Mouse (Mus musculus) testis, postnatal 14 days (tissue): ENCODE results near the gene Smdt1.
"Not testable (repeated sequence)": the region's sequence is repeated elsewhere in the genome, so short reads cannot be mapped to it uniquely, and the experiment has no call there.

Source experiments
- DNase-seq: peaks from one replicate; pipeline ENCODE4 v3.0.0; 2021; ENCODE audit warnings: low spot score

The Smdt1 gene

GRCm38 (mm10) chr15:82343368-82344287 is 4.9 kb downstream of the Smdt1 start:
- no peak for DNase-seq

GRCm38 (mm10) chr15:82344971-82345370 is 6.2 kb downstream of the Smdt1 start:
- DNase-seq = no peak

DNA sequence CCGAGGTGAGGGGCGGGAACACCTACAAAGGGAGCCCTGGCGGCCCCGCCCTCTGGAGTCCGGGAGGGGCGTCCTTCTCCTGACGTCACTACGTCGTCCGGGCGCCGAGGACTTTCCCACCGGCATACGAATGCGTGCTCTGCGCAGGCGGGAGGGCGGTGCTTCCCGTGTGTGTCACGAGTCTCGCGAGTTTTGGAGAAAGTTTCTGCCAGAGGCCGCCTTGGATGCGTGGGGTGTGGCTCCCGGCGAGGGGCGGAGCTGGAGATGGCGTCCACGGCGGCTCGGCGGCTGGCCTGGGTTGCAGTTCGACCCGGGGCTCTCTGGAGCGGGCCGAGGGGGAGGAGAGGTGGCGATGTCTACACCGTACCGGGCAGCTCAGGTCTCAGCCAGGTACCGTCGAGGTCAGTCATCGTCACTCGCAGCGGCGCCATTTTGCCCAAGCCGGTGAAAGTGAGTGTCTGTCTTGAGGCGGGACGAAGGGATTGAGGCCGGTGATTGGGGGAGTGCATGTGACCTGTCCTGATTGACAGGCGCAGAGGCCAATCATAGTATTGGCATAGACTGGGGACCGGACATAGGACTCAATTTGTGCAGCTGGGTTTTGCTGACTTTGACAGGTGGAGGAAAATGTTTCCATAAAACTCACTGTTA is 7.2 kb downstream of the Smdt1 start:
- peak; percentile 98 for DNase-seq

- no peak for DNase-seq
Measured at GRCm38 (mm10) chr15:82346580-82347302, 8.0 kb downstream of the Smdt1 start.

GRCm38 (mm10) chr15:82347303-82347676 is 8.5 kb downstream of the Smdt1 start:
- DNase-seq = no peak

DNA sequence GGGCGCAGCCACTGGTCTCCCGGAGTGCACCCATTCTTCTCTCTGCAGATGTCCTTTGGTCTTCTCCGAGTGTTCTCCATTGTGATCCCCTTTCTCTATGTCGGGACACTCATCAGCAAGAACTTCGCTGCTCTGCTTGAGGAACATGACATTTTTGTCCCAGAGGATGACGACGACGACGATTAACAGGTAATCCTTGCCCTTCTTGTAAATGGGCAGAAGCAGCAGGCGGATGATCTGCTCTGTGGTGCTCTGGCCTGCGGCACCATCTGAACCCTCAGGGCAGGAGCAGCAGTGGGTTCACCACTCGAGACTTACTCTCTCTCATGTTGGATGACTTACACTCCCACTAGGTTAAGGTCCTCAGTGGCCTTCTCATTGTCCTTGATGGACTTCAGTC is 9.1 kb downstream of the Smdt1 start:
- no peak for DNase-seq

DNA sequence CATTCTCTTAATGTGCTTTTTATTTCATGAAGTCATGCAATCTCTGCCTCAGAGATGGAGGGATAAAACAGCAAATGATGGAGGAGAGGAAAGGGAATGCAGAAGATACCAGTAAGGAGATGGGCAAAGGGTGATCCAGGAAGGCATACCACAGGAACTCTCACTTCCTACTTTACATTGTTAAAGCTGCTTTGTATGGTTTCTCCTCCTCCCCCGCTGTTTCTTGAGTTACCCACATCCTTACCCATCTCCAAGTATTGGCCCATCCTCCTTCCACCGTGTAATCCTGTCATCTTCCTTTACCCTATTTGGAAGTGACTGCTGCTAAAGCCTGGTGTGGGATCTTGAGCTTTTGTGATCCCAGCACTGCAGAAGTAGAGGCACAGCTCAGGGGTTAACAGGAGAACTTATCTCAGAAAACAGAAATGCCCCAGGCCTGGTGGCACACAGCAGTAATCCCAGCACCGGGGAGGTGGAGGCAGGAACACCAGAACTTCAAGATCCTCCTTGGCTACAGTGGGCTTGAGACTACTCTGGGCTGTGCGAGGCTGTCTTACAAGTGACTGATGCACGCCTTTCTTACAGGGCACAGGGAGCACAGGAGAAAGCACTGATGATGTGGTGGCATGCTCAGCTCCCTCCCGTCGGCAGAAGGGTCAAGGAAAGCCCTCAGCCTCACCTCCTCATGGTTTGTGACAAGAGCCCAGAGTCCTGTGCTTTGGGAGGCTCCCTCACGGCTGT is 9.7 kb downstream of the Smdt1 start:
- DNase-seq = no peak

DNA sequence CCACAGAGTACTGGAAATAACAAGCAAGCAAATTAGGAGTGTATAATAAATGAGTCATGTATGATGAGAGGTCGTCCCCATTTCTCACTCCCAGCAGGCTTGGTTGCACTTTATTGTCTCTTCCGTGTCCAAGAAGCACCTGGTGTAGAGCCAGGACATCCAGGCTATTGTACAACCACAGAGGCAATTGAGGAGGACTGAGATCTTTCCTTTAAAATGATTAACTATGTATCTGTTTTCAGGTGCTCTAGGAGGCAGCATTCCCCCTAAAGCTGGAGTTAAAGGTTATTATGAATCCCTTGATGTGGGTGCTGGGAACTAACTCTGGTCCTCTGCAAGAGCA is 10.2 kb downstream of the Smdt1 start:
- DNase-seq = no peak

GRCm38 (mm10) chr15:82350349-82350748 is 11.6 kb downstream of the Smdt1 start:
- no peak for DNase-seq

DNA sequence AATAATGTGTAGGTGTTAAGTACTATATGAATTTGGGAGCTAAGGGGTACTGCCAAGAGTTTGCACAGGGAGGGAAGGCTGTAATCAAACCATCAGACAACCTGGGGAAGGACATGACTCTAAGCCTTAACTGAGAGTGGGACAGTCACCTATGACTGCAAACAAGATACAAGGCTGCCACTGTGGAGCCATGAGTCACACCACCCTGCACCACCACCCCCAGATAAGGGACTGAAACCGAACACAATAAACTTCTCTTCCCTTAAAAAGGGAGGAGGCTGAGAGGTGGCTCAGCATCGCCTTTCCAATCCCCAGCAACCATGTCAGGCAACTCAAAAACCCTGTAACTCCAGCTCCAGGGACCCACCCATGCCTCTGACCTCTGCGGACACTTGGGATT is 12.7 kb downstream of the Smdt1 start:
- DNase-seq = no peak

DNA sequence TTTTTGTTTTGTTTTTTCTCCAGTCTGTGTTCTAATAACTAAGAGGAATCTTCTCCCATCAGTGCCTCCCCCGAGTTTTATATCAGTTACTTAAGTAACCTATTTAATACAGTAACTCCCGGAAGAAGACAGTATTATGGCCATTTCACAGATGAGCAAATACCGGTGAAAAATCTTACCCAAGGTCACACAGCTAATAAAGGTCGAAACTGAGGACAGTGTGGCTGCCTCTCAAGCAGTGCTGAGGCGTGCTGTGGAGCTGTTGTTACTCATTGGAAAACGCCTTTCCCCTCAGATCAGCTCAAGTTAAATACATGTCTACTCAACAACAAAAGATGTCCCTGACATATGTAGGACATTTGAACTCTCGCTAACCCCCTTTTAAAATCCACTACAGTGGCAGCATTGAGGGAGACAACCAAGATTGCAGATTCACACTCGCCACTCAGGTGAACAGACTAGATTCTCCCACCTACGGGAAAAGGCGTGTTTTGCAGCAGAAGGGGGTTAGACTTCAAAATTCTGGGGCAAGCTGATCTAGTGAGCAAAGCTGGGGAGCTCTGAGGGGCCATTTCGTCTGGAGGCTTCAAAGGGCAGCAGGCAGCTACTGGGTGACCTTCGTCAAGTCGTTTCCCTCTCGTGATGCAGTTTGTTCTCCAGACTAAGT is 14.5 kb downstream of the Smdt1 start:
- DNase-seq = no peak

DNA sequence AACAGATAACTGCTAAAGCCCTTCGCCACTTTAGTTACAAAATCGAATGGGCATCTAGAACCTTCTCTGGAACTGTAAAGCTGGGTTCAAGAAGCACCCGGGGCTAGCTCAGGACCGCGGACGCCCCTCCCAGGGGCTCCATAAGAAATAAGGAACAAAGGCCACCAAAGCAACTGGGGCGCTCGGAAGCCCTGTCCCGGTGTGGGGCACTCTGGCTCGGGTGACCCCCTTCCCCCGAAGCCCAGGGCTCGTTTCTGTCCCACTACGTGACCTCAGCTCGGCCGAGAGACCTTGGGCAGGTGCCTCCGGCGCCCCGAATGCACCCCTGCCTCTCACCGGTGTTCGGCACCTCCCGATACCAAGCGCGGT is 15.0 kb downstream of the Smdt1 start:
- no peak for DNase-seq

GRCm38 (mm10) chr15:82354126-82354945 is 15.6 kb downstream of the Smdt1 start, which contains the start of gene Ndufa6:
TSS of gene Ndufa6 (minus strand) at chr15:82354322.
- peak; percentile 98 for DNase-seq

GRCm38 (mm10) chr15:82358431-82359260 is 19.9 kb downstream of the Smdt1 start:
- DNase-seq = no peak

DNA sequence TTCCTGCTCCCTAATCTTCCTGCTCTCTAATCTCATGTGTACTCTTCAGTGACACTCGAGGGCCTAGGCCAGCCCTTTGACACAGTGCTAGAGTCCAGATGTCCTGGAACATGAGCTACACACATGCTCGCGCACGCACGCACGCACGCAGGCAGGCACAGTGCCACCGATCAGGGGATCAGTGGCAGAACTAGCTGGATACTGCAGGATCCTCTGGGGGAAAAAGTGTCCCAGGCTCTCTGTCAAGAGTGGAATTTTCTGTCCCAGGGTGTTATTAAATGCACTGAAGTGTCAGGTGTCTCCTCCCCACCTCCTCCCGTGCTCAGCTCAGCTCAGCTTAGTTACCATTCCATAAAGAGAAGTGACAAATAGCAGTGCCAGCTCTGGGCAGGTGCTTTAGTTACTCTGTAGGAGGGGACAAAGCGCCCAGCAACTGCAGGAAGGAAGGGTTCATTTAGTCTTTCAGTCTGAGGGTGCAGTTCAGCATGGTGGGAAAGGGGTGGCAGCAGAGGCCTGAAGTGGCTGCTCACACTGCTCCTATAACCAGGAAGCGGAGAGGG is 22.8 kb downstream of the Smdt1 start:
- DNase-seq = no peak

- DNase-seq = no peak
Measured at GRCm38 (mm10) chr15:82362234-82362633, 23.5 kb downstream of the Smdt1 start.

DNA sequence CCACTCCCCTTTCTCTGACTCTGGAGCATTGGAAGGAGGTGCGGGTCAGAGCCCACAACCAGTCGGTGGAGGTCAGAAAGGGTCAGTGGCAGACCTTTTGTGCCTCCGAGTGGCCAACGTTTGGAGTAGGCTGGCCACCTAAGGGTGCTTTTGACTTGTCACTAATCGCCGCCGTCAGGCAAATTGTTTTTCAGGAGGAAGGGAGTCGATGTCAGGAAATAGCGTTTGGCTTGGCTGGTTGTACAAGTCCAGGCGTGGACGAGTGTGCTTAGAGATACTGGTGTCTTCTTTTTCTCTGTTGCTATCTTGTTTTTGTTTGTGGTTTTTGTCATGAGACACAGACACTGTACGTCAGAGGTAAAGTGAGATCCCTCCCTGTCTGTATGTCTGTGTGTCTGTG is 25.0 kb downstream of the Smdt1 start:
- not testable (repeated sequence) for DNase-seq

DNA sequence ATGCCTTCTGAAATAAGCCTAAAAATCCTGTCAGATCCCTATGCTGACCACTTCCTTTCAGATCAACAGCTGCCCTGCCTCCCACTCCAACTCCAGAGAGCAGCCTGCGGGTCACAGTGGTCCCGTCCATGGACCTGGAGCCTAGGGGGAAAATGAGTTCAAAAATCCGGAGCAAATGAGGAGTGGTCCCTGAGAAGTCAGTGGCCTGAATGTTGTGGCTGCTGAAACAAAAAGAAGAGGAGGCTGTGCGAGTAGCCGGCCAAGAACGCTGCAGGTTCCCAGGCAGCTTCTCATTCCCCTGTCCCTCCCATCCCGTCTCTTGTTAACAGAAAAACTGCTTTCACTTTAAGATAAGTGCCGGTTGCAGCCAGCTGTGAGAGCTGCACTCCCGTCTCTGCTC is 25.8 kb downstream of the Smdt1 start:
- not testable (repeated sequence) for DNase-seq

- no peak for DNase-seq
Measured at GRCm38 (mm10) chr15:82368146-82368545, 29.4 kb downstream of the Smdt1 start.

DNA sequence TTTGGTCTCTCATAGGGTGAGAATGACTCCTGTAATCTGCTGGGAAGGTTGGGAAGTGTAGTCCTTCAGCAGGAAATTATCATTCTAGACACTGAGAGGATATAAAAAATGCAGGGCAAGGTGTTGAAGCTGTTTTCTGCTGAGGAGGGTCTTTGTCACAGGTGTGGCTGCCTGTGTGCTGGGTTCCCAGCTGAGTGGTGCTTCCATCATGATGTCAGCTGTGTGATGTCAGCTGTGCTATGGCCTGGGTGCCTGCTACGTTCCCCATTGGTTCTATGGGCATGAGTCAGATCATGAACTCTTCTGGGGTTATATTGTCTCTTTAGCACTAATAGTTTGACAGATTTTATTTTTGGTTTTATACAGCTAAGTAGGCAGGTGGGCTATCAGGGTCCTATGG is 30.1 kb downstream of the Smdt1 start:
- DNase-seq = no peak
